Comparison of ENCODE assay signal across 16 mouse cellular contexts in genomic region chr9:9568040-9568649, GRCm38 (mm10).
"Had no signal": no experiment of that assay in that cellular context is flagged by ENCODE, and none has a peak within 500 bp of the region (broad histone marks: within the 10 kb centered on the region; RNA-seq: fewer than 3 reads in every experiment).

No protein-coding gene starts in this region.

- H3K4me1 ChIP-seq: kidney, embryonic 15.5 days; limb, embryonic 13.5 days; midbrain, embryonic 10.5 days; midbrain, embryonic 15.5 days had no signal

- DNase-seq: kidney, adult 2 months; kidney, postnatal 14 days; left cerebral cortex, postnatal 4 days; lung, adult 18-20 months; lung, postnatal 10 days; lung, postnatal 4 days; retina, postnatal 1 day; right cerebral cortex, postnatal 4 days; spleen, adult 18-20 months; thymus, adult 2 months; thymus, postnatal 25 days had no signal

- H3K4me3 ChIP-seq: kidney, embryonic 15.5 days; limb, embryonic 13.5 days; midbrain, embryonic 10.5 days; midbrain, embryonic 15.5 days had no signal

- ATAC-seq: midbrain, embryonic 15.5 days had no signal

- H3K9me3 ChIP-seq: kidney, embryonic 15.5 days; limb, embryonic 13.5 days; midbrain, embryonic 10.5 days; midbrain, embryonic 15.5 days had no signal

- H3K4me2 ChIP-seq: kidney, embryonic 15.5 days; limb, embryonic 13.5 days; midbrain, embryonic 15.5 days had no signal

- H3K27me3 ChIP-seq: kidney, embryonic 15.5 days; limb, embryonic 13.5 days; midbrain, embryonic 15.5 days had no signal

- H3K9ac ChIP-seq: kidney, embryonic 15.5 days; limb, embryonic 13.5 days; liver, embryonic 14.5 days; midbrain, embryonic 15.5 days had no signal

- H3K36me3 ChIP-seq: kidney, embryonic 15.5 days; limb, embryonic 13.5 days; midbrain, embryonic 10.5 days; midbrain, embryonic 15.5 days had no signal

- H3K27ac ChIP-seq: kidney, embryonic 15.5 days; limb, embryonic 13.5 days; liver, embryonic 14.5 days; midbrain, embryonic 10.5 days; midbrain, embryonic 15.5 days had no signal
